ENCODE assay signal across 7 mouse cellular contexts in genomic region chr14:30951154-30951825, GRCm38 (mm10). TPM values are rescaled to one million over a fixed set of nuclear protein-coding genes. Genes with fewer than 3 reads are reported as not detected.
DNase-seq lines count a peak whose midpoint lies in the region; ATAC-seq and TF ChIP-seq lines count a peak whose summit lies in the region.

Gene Nek4 (plus strand): TSS chr14:30951377.

- under 1% methylated on average over 57 of the region's 57 CpGs for WGBS in embryonic facial prominence, embryonic 10.5 days
- WGBS in intestine, postnatal 0 days: under 1% methylated on average over 57 of the region's 57 CpGs
- under 1% methylated on average over 57 of the region's 57 CpGs for WGBS in midbrain, embryonic 12.5 days
- WGBS in small intestine, adult 2 months: under 1% methylated on average over 57 of the region's 57 CpGs

- intact Hi-C loops in left cerebral cortex, postnatal 4 days (cut with DNase I): no loop called here

- H3K9ac ChIP-seq in intestine, postnatal 0 days (ENCODE audit: low read depth, low read length): peak within 1 kb of the TSS; percentile 78
- H3K9ac ChIP-seq in midbrain, embryonic 12.5 days (replicated peaks): peak within 1 kb of the TSS; percentile 71

- H3K4me2 ChIP-seq in intestine, postnatal 0 days (replicated peaks; ENCODE audit: low read depth): peak within 1 kb of the TSS; percentile 93
- peak within 1 kb of the TSS; percentile 70 for H3K4me2 ChIP-seq in midbrain, embryonic 12.5 days (replicated peaks)

- peak; percentile 97 for DNase-seq in adrenal gland, postnatal 10 days
- DNase-seq in embryonic facial prominence, embryonic 10.5 days (ENCODE audit: low spot score): peak; percentile 98
- DNase-seq in gonadal fat pad, adult 2 months (ENCODE audit: low read depth): peak; percentile 38
- peak; percentile 97 for DNase-seq in left cerebral cortex, postnatal 4 days

- peak within 1 kb of the TSS; percentile 83 for H3K4me3 ChIP-seq in embryonic facial prominence, embryonic 10.5 days
- H3K4me3 ChIP-seq in intestine, postnatal 0 days (ENCODE audit: low read depth, low read length): peak within 1 kb of the TSS; percentile 84
- peak within 1 kb of the TSS; percentile 61 for H3K4me3 ChIP-seq in midbrain, embryonic 12.5 days
- peak within 1 kb of the TSS; percentile 93 for H3K4me3 ChIP-seq in small intestine, adult 2 months (ENCODE audit: low read depth, low read length)

- H3K4me1 ChIP-seq in embryonic facial prominence, embryonic 10.5 days: peaks cover 13% of the 10 kb centered on the region
- H3K4me1 ChIP-seq in intestine, postnatal 0 days (replicated peaks; ENCODE audit: control insufficient read depth, insufficient read depth, low read length): no peaks in the 10 kb centered on the region
- peaks cover 7% of the 10 kb centered on the region for H3K4me1 ChIP-seq in midbrain, embryonic 12.5 days
- peaks cover 5% of the 10 kb centered on the region; the same call in 1 of the 2 replicates for H3K4me1 ChIP-seq in small intestine, adult 2 months (ENCODE audit: control insufficient read depth, insufficient read depth, insufficient read length, low read length)

- peak; percentile 21; the same call in 1 of the 2 replicates for TF ChIP-seq POLR2A in small intestine, adult 2 months (IDR thresholded peaks at IDR 0.05; ENCODE audit: low read depth, low read length)

- H3K27me3 ChIP-seq in embryonic facial prominence, embryonic 10.5 days (replicated peaks; ENCODE audit: low read depth, poor library complexity, severe bottlenecking): no peaks in the 10 kb centered on the region
- no peaks in the 10 kb centered on the region for H3K27me3 ChIP-seq in intestine, postnatal 0 days (replicated peaks; ENCODE audit: control insufficient read depth, insufficient read depth, low read length)
- H3K27me3 ChIP-seq in midbrain, embryonic 12.5 days: peaks cover 14% of the 10 kb centered on the region; the same call in 1 of the 2 replicates
- no peaks in the 10 kb centered on the region; the same call in 1 of the 2 replicates for H3K27me3 ChIP-seq in small intestine, adult 2 months (ENCODE audit: control insufficient read depth, insufficient read depth, low read length)

- peak within 1 kb of the TSS; percentile 88 for H3K27ac ChIP-seq in embryonic facial prominence, embryonic 10.5 days (replicated peaks)
- H3K27ac ChIP-seq in intestine, postnatal 0 days (ENCODE audit: low read depth, low read length): no peak within 1 kb of the TSS; the same call in 1 of the 2 replicates
- peak within 1 kb of the TSS; percentile 36 for H3K27ac ChIP-seq in midbrain, embryonic 12.5 days (replicated peaks)
- no peak within 1 kb of the TSS; the same call in 1 of the 2 replicates for H3K27ac ChIP-seq in small intestine, adult 2 months (ENCODE audit: insufficient read depth, low read depth, low read length)

- peak; percentile 98 for ATAC-seq in intestine, postnatal 0 days
- peak; percentile 99 for ATAC-seq in midbrain, embryonic 12.5 days (ENCODE audit: low FRiP score, low read depth)

- no peaks in the 10 kb centered on the region for H3K9me3 ChIP-seq in embryonic facial prominence, embryonic 10.5 days
- no peaks in the 10 kb centered on the region for H3K9me3 ChIP-seq in intestine, postnatal 0 days (ENCODE audit: control insufficient read depth)
- no peaks in the 10 kb centered on the region for H3K9me3 ChIP-seq in midbrain, embryonic 12.5 days

- TF ChIP-seq CTCF in intestine, postnatal 0 days (IDR thresholded peaks at IDR 0.05; ENCODE audit: low read depth): peak; percentile 46
- no peak for TF ChIP-seq CTCF in small intestine, adult 2 months (IDR thresholded peaks at IDR 0.05; ENCODE audit: extremely low read depth, insufficient read length, insufficient replicate concordance, low read depth, low read length)

- H3K36me3 ChIP-seq in embryonic facial prominence, embryonic 10.5 days (replicated peaks): peaks cover 13% of the 10 kb centered on the region
- no peaks in the 10 kb centered on the region for H3K36me3 ChIP-seq in intestine, postnatal 0 days (ENCODE audit: control insufficient read depth, insufficient read depth)
- peaks cover 4% of the 10 kb centered on the region; the same call in 1 of the 2 replicates for H3K36me3 ChIP-seq in midbrain, embryonic 12.5 days
- no peaks in the 10 kb centered on the region for H3K36me3 ChIP-seq in small intestine, adult 2 months (ENCODE audit: control insufficient read depth, insufficient read depth, low read length)

RNA-seq across cellular contexts. Expression of gene Nek4, which starts in this region (rescaled TPM):
- total RNA-seq in adrenal gland, postnatal 10 days (2021): 10 to 100 TPM in 1 of 2 experiments, 1 to 10 TPM in 1; 8.5 to 13.9 TPM
- 20.2 and 22.1 TPM in 2 replicates for polyA plus RNA-seq in embryonic facial prominence, embryonic 10.5 days (2016; fragmentation: Nextera tagmentation; extraction: Ambion mirVana)
- polyA plus RNA-seq in gonadal fat pad, adult 2 months (2012; rRNA removed): 6.3 and 9.6 TPM in 2 replicates
- polyA plus RNA-seq in intestine, postnatal 0 days (2015; fragmentation: Nextera tagmentation; extraction: Ambion mirVana): 2.9 and 3.0 TPM in 2 replicates
- 10 to 100 TPM; 15.7 to 16.5 TPM for total RNA-seq in left cerebral cortex, postnatal 4 days (2021)
- polyA plus RNA-seq in midbrain, embryonic 12.5 days (2016; fragmentation: Nextera tagmentation; extraction: Ambion mirVana): 20.1 and 22.6 TPM in 2 replicates
- 0.63 and 1.3 TPM in 2 replicates for polyA plus RNA-seq in small intestine, adult 2 months (2012; rRNA removed)

Comparison
In these comparisons a context has a peak if more than half of its experiments do, and no peak if none do; other contexts are left out.
1. DNase-seq: peak in every context shown above with its lines; median percentile 98 in embryonic facial prominence, embryonic 10.5 days; 97 in adrenal gland, postnatal 10 days; 97 in left cerebral cortex, postnatal 4 days; 38 in gonadal fat pad, adult 2 months.
2. H3K27ac ChIP-seq: peak in embryonic facial prominence, embryonic 10.5 days (single experiment) and midbrain, embryonic 12.5 days (single experiment); none in intestine, postnatal 0 days (single experiment) and small intestine, adult 2 months (single experiment).
3. Peak in every context shown above with its lines, with median percentiles within 50 percentile points of each other: H3K4me3 ChIP-seq.